Mouse (Mus musculus): Measurements from ENCODE around the gene Slc9b1.

- TF ChIP-seq CTCF (IDR thresholded peaks at IDR 0.05; ENCODE audit: insufficient read depth, low read length) (no peak), POLR2A (IDR thresholded peaks at IDR 0.05; ENCODE audit: borderline replicate concordance, extremely low read depth, low read depth, low read length) (no peak)
Observed at GRCm38 (mm10) chr3:135436901-135437616, 89.2 kb downstream of the Slc9b1 start.
